Mouse (Mus musculus) left cerebral cortex, postnatal 25 days (tissue): Measurements from ENCODE around the gene Golm1. TPM values are rescaled to one million over a fixed set of nuclear protein-coding genes. Genes with fewer than 3 reads are reported as not detected.
"Not testable (repeated sequence)": the region's sequence is repeated elsewhere in the genome, so short reads cannot be mapped to it uniquely, and the experiment has no call there.

Experiments used
- DNase-seq, 2 experiments: peaks; one replicate each; pipeline ENCODE4 v3.0.0; 2022; ENCODE audit warnings: low spot score in 2 of 2, mixed read lengths in 1 of 2
- intact Hi-C: fragments of 180-260 bp; cut with DNase I; formaldehyde crosslinking; loops from one replicate; pipeline ENCODE4 v1.15.1; 2025
- total RNA-seq, 2 experiments: library from RNA; stranded (reverse); gene quantifications; 2 replicates each; pipeline ENCODE4 v1.2.3; 2021

Golm1 gene
- total RNA-seq, result 10 to 100 TPM; 19.9 to 20.9 TPM

GRCm38 (mm10) chr13:59675151-59676011, at the start of gene Golm1:
Gene Golm1 (minus strand): TSS chr13:59675811.
- intact Hi-C loops, result loop anchor here (5.0 kb wide), 1 partner anchor 52 kb away; no protein-coding TSS in a partner anchor

GRCm38 (mm10) chr13:59722089-59722488, 46.5 kb upstream of the Golm1 start:
- intact Hi-C loops, DNase-seq: not testable (repeated sequence)

More at GRCm38 (mm10) chr13:59675151-59676011, at the start of gene Golm1:
- DNase-seq, result peak; percentile 49 to 55

GRCm38 (mm10) chr13:59719475-59719874, 43.9 kb upstream of the Golm1 start:
- intact Hi-C loops, result no loop called here
- no peak for DNase-seq

DNA sequence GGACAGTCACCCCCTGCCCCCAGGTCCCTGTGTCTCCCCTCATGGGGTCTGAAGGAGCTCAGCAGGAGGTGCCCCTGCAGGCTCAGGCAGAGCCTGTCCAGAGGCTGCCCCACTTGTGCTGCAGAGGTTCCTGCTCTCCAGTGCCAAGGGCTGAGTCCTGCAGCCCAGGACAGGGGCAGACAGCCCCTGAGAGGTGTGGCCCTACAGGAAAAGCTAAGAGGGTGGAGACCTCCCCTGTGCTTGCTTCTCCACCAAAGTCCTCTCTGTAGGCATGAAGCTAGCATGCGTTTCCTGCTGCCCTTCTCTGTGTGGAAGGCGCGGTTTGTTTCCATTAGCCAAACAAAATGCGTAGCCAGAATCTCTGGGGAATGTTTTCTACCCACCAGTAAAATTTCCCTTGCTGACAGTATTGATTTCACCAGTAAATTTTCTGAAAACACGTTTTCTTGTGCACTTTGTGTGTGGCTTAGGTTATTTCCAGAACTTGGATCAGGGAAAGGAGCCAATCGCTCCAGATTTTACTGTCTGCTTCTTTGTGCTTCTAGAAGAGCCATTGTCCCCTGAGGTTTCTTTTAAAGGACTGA, 43.3 kb upstream of the Golm1 start:
- intact Hi-C loops, DNase-seq: not testable (repeated sequence)

DNA sequence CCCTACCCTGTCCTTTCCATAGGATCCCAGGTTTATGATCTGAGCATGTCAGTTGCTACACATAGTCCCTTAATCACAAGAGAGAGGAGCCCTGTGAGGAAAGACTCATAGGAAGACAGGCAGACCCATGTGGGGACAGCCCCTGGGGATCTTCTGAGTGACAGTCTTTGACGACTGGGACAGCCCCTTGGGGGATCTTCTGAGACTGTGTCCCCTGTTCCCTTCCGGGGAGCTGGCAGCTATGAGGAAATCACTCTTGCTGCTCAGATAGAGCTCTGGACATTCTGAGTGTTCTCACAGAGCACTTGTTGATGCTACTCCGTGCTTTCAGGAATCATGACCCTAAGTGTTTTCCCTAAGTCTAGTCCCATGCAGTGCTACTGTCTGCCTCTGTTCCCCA, 38.1 kb upstream of the Golm1 start:
- intact Hi-C loops, result no loop called here
- no peak for DNase-seq

GRCm38 (mm10) chr13:59711984-59712383, 36.4 kb upstream of the Golm1 start, which contains the start of gene Spata31d1b:
Gene Spata31d1b (plus strand): TSS chr13:59712284.
- intact Hi-C loops, DNase-seq: not testable (repeated sequence)

- DNase-seq, result no peak
- intact Hi-C loops, result no loop called here
Measured at GRCm38 (mm10) chr13:59710230-59710629, 34.6 kb upstream of the Golm1 start, which contains the start of gene Spata31d1a. Gene Spata31d1a (minus strand): TSS chr13:59710330.

GRCm38 (mm10) chr13:59704562-59704961, 29.0 kb upstream of the Golm1 start:
- intact Hi-C loops, result no loop called here
- DNase-seq, result peak in 1 of 2 experiments; percentile 34

DNA sequence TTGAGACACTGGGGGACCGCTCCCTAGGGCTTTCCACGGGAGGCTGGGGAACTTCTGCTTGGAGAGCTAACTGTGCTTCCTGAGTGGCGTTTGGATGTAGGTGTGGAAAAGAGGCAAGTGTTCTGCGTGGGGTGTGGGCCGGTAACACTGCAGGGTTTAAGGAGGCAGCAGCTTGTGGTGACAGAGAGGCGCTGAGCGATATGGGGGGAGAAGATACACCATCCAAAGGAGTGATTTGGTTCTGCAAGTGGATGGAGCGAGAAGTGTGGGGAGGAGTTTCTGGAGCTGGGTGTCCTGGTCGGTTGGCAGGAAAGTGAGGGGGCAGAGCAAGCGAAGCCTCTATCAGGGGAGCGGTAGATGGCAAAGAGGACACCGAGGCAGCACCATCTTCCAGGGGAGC, 27.9 kb upstream of the Golm1 start:
- peak; percentile 22 to 78 for DNase-seq
- intact Hi-C loops, result no loop called here

DNA sequence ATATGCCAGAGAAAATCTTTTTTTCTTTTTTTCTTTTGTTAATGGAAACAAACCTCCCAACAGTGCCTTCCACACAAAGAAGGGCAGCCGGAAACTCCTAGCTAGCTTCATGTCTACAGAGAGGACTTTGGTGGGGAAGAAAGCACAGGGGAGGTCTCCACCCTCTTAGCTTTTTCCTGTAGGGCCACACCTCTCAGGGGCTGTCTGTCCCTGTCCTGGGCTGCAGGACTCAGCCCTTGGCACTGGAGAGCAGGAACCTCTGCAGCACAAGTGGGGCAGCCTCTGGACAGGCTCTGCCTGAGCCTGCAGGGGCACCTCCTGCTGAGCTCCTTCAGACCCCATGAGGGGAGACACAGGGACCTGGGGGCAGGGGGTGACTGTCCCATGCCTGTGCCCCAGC, 24.5 kb upstream of the Golm1 start:
- intact Hi-C loops, DNase-seq: not testable (repeated sequence)

GRCm38 (mm10) chr13:59699131-59699530, 23.5 kb upstream of the Golm1 start:
- intact Hi-C loops, result no loop called here
- DNase-seq, result peak in 1 of 2 experiments; percentile 70

GRCm38 (mm10) chr13:59695781-59696180, 20.2 kb upstream of the Golm1 start:
- intact Hi-C loops, result no loop called here
- no peak for DNase-seq

DNA sequence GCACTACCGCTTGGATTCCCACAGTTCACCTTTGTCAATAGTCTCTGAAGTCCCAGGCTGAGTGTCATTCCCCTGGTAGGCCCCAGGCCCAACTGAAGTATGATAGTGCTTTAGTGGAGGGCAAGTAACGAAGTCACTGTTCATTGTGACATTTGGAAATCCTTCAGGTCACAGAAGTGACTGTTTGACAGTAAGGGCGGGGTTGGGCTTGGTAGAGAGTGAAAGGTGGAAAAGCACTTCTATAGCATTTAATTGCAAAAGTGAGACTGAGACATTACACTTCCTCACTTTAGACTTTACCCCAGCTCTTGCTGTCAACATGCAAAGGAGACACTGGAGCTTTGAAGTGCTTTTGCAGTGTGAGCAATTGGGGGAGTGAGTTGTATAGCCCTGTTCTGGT, 18.4 kb upstream of the Golm1 start, which contains the start of gene 4921517D22Rik:
Gene 4921517D22Rik (minus strand): TSS at position 101 of the 400 bp plus-strand sequence.
- intact Hi-C loops, result no loop called here

GRCm38 (mm10) chr13:59691478-59691877, 15.9 kb upstream of the Golm1 start:
- intact Hi-C loops, result no loop called here
- DNase-seq, result no peak

More for the DNA sequence above, 18.4 kb upstream of the Golm1 start, which contains the start of gene 4921517D22Rik:
- DNase-seq, result no peak

DNA sequence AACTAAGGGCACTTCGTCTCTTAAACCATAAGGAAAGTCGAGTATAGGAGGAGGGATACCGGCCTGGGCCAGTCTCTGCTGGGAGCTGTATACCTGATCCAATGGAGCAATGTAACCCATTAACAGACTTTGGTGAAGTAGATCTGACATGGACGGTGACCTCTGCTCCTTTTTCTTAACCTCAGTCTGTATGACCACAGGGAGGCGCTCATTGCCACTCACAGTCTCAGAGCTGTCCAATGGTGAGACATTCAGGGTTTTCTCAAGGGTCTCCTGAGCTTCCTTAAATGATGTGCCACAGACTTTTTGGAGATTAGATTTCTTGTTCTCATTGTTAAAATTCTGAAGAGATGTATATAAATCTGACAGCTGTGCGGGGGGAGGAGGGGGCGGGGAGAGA, 15.0 kb upstream of the Golm1 start:
- intact Hi-C loops, result no loop called here
- no peak for DNase-seq

GRCm38 (mm10) chr13:59689843-59690242, 14.2 kb upstream of the Golm1 start:
- intact Hi-C loops, result no loop called here
- no peak for DNase-seq

- intact Hi-C loops, result no loop called here
- DNase-seq, result no peak
Measured at GRCm38 (mm10) chr13:59689313-59689712, 13.7 kb upstream of the Golm1 start.

DNA sequence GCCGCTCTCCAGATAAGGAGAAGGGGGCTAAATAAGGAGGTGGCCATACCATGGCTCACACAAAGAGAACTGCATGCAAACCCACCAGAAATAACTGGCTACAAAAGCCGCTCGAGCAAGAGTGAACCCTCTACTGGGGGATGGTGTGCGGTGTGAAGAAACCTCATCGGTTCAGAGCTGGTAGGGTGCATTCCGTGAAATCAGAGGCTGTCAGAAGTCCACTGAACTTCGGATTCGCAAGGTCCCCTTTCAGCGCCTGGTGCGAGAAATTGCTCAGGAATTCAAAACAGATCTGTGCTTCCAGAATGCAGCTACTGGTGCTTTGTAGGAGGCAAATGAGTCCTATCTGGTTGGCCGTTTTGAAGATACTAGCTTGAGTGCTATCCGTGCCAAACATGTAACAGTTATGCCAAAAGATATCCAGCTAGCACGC, 12.7 kb upstream of the Golm1 start:
- DNase-seq, result peak in 1 of 2 experiments; percentile 49

DNA sequence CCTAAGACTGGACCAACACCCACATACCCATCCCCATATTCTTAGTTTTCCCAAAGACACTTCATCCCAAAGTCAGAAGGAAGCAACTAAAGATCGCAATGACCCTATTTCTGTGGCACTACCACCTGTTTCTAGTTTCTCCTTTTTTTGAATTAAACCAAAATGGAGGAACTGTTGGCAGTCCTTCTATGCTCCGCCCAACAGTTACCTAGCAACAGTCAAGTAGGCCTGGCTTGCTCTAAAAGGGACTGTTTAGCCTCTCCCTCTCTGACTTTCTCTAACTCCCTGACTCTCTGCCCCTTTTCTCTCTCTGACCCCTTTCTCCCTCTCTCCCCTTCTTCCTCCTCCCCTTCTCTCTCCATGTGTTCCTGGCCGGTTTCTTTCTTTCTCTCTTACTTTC, 9.6 kb upstream of the Golm1 start:
- intact Hi-C loops, result no loop called here
- no peak for DNase-seq

More for the DNA sequence above, 12.7 kb upstream of the Golm1 start:
- intact Hi-C loops, result no loop called here

GRCm38 (mm10) chr13:59682629-59683028, 7.0 kb upstream of the Golm1 start:
- intact Hi-C loops, result no loop called here
- no peak for DNase-seq
